Mouse (Mus musculus): Measurements from ENCODE around the gene Polr3g.
"Not testable (repeated sequence)": the region's sequence is repeated elsewhere in the genome, so short reads cannot be mapped to it uniquely, and the experiment has no call there.

Gene Polr3g

DNA sequence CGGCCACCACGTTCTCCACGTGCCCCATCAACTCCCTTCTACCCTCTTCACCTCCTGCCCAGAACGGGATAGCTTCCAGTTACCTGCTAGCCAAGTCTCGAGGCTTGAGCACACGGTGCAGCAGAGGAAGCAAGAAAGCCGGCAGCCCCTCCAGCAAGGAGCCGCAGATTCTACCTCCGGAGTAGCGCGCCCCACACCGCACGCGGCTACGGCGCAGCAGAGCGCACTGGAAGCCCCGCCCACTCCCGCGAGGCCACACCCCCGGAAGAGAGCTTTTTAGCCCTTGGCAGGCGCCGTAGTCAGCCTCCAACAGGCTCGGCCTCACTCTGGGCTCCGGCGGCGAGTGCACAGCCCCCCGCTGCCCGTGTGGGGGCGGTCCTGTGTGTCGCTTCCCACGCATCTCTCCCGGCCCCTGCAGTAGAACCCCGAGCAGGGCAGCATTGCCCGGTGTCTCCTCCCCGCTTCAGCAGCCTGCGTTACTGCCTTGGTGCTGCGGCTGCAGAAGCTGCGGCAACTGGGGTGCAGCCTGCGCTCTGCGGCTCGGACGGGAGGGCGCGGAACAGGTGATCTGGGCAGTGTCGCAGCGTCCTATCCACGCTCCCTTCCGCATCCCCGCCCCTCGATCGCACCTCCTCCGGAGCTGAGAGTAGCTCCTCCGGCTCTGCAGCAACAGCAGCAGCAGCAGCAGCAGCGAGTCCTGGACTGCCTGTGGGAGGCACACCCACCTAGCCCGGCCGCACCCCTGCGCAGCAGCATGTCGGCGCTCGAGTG is at the start of gene Polr3g, which contains the start of gene Mblac2:
Polr3g (minus strand) TSS at position 239 of the 771 bp plus-strand sequence.
Mblac2 (plus strand) TSS at position 567 of the 771 bp plus-strand sequence.
- peak; percentile 94 to 98 for DNase-seq

DNA sequence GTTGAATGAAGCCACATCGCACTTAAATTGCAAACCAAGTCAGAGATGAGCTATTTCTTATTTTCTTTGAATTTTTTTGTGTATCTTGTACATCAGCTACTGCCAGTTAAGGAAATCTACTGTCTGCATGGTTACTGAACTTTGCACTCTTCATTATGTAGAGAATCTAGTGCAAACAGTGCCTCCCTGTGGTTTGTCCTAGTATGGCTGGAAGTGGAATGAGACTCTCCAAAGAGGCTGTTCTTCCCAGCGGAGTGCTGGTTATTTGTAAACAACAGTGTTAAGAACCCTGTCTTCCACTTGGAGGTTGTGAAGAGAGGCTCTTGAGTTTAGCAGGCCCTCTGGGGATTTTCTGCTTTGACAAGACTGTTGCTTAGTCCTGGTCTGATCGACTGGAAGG is 49.6 kb upstream of the Polr3g start:
- DNase-seq, result peak; percentile 42

DNA sequence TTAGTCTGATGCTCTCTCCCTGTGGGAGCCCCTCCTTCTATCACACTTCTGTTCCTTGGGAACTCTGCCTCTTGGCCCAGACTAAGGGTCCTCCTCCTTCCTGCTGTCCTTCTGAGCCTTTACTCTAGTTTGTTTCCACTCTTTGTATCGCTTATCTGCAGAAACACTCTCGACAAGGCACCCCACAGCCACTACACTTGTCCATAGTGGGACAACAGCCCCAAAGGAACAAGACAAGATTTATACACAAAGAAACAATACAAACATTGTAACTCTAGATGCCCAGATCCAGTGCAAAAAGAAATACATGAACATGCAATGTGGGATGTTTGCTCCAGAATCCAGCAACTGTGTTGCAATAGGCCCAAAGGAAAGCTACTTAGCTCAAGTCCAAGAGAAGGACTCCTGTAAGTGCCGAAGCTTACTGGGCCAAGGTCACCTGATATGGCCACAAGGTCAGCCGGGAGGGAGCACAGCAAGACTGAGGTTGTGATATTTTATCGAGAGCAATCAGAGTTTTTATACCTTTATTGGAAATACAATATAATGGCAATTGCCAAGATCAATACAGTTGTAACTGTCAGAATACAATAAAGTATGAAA is 46.3 kb upstream of the Polr3g start:
- no peak for DNase-seq

DNA sequence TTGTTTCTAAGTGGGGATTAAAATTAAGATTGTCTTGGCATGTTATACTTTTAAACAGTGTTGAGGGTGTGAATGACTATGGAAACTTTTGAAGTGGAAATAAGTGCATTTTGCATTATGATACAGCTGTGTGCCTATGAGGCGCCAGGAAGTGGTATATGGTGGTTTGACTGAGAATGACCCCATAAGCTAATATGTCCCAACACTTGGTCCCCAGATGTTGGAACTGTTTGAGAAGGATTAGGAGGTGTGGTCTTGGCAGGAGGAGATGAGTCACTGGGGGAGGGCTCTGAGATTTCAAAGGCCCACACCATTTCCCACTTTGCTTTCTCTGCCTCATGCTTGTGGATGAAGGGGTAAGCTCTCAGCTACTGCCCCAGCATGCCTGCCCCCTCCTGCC is 44.5 kb upstream of the Polr3g start:
- DNase-seq, result no peak

DNA sequence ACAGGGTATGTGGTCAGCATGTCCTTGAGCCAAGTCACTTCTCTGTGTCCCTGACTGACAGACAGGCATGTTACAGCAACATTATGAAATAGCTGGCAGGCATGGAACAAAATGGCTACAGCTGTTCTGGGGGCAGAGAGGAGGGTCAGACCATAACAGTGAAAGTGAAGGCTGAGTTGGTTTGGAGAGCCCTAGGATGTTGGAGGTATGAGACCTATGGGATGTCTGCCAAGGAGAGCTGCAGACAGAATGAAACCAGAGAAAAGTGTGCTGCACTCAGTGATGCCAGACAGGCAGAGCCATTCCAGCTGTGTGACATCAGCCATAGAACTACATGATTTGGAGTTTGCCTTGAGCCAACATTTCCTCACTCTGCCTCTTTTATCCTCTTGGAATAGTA is 44.1 kb upstream of the Polr3g start:
- no peak for DNase-seq

DNA sequence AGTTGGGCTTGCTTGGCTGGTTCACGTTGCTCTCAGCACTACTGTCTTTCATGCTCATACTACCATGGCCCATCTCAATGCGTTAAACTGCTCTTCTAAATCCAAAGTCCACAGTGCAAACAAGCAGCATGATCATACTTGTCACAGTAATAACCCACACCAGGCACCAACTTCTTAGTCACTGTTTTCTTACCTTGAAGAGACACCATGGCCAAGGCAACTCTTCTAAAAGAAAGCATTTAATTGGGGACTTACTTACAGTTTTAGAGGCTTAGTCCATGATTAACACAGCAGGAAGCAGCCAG is 33.2 kb upstream of the Polr3g start:
- no peak for DNase-seq

DNA sequence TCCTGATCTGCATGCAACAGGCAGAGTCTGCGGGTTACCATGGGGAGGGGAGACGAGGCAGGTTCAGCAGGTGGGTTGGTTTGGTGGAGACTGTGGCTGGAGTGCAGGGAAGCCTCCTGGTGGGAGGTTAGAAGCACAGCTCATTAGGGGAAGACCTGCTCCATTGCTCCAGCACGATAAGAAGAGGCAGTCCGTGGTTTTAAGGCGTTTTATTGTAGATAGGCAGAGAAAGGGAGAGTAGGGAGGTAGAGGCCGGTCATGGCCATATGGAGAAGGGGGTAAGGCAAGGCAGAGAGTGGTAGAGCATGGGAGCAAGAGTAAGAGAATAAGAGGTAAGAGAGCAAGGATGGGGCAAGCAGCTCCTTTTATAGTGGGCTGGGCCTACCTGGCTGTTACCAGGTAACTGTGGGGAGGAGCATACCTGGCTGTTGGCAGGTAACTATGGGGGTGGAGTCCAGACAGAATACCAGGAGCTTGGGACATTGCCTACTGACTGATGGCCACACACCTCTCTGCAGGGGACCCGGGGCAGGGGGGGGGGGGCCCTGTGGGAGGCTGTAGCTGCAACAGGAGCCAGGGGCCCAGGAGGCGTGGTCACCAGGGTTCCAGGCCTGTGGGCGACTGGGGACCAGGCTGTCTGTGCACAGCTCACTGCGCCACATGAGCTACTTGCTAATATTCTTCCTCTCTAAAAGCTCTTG is 32.7 kb upstream of the Polr3g start:
- DNase-seq, result no peak

DNA sequence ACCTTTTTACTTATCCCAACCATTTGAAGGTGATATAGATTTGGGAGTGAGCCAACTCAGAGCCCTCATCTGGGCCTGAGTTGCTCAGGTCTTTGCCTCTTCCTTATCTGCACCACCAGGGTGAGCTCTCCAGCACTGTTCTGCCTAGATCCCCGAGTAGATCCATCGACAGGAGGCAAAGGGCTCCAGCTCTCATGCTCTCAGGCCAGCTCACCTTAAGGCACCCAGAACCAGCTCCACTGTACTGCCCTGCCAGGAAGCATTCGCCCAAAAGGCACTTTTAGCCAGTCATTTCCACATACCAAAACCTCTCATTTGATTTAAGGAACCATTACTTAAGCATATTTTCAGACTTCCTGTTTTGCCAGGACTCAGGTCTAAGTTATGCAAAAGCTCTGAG is 30.1 kb upstream of the Polr3g start:
- DNase-seq, result no peak

DNA sequence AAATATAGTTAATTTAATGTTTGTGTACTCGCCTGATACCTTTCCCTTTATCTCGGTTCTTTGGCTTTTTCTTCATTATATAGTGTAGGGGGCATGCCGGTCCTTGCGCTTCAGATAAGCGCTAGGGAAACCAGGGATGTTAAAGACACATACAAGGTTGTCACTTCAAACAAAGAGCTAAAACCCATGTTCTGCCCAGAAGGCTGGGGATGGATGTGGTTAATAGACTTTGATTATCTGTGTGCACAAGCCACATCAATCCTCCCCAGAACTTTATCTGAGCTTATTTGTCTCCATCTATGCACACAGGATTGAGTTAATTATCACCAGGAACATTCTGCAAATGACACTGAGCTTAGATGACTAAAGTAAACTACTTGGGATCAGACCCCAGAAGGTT is 25.8 kb upstream of the Polr3g start:
- no peak for DNase-seq

DNA sequence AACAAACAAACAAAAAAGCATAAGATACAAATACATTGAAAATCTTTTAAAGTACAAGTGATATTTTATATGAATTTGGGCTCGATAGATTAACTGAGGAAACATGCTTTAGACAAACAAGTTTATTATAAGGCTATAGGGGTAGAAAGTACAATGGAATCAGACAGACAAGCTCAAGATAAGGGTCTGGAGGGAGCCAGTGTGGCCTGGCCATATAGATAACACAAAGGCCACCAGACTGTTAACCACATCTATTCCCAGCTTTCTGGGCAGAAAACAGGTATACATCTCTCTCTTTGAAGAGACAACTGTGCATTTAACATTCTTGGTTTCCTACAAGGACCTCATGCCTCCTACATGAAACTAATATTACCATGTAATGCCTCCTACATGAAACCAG is 19.5 kb upstream of the Polr3g start:
- no peak for DNase-seq

DNA sequence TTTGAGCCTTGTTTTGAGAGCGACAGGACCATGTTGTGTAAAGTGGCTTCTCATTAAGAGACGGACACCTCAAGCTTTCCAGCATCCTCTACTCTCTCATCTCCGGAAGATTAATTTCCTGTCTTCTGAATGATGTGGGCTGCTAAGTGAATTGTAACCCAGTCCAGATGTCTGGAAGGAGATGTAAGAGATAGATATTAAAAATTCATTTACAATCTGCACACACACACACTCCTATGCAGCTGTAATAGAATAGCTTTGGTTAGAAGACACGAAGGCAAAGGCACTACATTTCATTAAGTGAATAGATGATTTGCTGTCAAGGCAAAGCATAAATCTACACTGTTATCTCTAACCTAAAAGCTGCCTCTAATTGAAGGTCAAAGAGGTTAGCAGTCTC is 18.3 kb upstream of the Polr3g start:
- DNase-seq, result no peak

DNA sequence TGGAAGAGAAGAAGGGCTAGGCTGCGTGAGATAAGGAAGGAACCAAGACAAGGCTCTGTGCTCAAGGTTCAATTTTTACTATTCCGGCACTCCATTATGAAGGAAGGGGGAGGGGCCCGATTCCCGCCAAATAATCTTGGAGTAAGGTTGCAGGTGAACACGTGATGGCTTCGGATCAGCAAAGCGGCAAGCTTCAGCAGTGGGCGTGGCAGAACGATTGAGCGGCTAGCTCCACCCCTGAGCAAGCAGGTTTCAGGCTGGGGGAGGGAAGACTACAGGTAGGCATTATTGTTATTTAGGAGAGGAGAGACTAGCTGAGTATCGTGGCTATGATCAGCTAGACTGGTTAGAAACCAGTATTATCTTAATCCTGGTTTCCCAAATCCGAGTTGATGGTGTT is 17.3 kb upstream of the Polr3g start:
- not testable (repeated sequence) for DNase-seq

DNA sequence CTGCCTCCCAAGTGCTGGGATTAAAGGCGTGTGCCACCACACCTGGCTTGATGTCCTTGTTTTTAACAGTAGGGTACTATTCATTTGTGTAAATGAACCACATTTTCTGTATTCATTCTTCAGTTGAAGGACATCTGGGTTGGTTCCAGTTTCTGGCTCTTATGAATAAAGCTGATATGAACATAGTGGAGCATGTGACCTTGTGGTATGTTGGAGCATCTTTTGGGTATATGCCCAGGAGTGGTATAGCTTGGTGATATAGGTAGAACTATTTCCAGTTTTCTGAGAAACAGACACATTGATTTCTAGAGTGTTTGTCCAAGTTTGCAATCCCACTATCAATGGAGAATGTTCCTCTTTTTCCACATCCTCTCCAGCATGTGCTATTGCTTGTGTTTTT is 3.1 kb upstream of the Polr3g start:
- DNase-seq, result no peak

DNA sequence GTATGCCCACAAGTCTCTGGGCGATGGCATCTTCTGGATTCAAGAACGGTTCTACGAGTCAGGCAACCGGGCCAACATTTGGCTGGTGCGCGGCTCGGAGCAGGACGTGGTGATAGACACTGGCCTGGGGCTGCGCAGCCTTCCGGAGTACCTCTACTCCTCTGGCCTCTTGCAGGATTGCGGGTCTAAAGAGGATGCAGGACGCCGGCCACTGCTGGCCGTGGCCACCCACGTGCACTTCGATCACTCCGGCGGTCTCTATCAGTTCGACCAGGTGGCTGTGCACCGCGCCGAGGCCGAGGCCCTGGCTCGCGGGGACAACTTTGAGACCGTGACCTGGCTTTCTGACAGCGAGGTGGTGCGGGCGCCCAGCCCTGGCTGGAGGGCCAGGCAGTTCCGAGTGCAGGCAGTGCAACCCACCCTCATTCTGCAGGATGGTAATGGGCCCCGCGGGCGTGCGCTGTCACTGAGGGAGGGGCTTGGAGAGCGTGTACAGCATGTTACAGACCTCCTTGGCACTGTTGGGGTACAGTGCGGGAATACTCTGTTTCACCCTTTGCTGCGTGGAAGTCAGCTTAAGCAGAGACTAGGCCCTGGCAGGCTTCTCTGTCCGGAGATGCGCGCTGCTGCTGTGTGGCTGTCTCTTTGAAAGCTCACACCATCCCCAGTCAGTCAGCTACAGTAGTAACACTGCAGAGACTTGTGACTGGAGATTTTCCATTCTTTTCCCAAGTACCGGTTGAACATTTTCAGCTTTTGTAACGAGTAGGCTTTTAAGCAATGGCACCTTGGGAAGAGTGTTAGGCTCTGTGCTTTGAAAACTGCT is 946 bp upstream of the Polr3g start:
- peak in 1 of 2 experiments; percentile 49 for DNase-seq

DNA sequence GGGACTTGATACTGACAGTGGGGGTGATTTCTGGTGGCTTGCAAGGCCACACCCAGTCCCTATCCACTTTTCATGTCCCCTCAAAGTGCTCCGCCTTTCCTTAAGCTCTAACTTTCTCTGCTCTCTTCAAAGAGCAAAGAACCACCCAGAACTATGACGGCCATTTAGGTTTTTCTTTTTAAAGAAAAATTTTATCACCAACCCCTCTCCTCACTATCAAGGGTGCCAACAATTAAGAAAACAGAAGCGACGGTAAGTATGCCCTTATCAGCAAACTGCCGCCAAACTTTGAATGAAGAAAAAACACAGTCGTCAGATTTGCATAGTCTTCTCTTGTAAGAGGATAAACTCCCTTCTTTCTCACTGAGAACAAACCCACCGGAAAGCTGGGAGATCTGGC is 547 bp downstream of the Polr3g start:
- DNase-seq, result no peak

DNA sequence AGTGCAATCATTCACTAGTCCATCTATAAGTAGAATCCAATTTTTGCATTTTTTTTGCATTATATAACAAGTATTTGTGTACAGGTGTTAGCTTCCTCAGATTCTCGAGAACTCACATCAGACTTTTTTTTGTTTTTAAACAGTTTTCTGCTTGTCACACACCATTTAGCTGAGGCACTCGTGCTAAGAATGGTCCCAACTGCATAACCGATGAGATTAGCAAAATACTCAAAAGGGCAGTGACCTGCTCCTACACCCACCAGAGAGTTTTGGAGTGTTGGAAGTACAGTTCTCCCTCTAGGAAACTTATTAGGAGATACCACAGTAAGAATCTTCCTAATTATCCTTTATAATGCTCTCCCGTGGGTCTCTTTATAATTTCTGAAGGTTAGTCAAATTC is 1.0 kb downstream of the Polr3g start:
- DNase-seq, result no peak

DNA sequence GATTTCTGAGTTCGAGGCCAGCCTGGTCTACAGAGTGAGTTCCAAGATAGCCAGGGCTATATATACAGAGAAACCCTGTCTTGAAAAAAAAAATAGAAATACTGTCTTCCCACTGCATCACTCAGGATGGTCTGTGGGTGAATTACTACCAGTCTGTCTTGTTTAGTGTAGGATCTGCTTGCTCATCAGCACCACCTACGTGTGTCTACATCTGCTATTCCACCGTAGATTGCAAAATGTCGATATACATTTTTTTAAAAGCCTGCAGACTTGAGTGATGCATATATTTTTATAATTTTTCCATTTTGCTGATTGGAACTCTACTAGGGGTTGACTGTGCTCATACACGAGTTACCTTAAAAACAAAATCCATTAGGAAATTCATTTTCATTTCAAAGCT is 4.5 kb downstream of the Polr3g start:
- no peak for DNase-seq

DNA sequence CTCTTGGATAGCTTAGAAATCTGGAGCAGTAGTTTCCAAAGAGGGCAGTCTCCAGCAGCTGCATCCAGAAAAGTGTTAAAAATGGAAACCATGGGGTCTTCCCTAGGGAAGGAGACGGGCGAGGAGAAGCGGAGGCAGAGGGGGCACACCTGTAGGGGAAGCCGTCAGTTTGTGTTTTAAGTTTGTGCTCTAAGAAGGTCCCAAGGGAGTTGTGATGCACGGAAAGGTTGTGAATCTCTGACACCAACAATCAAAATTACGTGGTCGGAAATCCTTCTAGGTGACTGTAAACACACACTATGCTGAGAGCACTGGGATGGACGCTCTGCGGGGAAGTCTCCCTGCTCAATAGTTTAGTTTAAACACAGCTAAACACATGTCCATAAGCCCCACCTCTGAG is 7.2 kb downstream of the Polr3g start:
- DNase-seq, result no peak

DNA sequence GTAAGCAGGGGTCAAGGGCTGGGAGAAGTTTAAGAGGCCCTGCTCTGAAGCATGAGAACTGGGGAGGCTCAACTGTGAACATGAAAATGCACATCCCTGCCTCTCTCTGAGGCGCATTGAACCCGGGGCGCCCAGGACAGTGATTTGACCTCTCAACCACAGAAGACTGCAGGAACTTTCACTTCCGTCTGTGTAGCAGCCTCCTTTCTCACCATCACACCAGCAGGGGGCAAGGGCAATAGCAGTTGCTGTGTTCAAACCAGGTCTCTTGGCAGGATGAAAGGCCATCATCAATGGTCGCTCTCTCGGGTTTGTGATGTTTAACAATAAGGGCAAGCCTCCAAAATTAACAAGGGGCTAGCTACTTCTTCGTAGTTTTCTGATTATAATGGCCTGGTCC is 7.7 kb downstream of the Polr3g start:
- DNase-seq, result no peak

DNA sequence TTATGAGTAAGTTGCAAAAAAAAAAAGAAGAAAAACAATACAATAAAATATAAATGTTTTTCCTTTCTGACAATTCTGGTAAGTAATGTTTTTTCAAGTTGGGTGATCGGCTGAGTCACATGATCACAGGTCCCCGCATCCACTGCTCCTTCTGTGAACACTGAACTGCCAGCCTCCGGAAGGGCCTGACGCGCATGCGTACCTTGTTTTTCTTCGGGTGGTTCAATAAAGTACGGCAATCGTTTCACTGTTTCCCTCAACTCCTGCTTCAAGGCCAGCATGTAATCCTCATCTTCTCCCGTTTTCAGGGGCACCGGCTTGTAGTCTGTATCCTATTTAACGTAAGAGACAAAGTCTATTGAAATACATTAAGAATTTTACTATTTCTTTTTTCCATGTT is 16.4 kb downstream of the Polr3g start:
- DNase-seq, result no peak

DNA sequence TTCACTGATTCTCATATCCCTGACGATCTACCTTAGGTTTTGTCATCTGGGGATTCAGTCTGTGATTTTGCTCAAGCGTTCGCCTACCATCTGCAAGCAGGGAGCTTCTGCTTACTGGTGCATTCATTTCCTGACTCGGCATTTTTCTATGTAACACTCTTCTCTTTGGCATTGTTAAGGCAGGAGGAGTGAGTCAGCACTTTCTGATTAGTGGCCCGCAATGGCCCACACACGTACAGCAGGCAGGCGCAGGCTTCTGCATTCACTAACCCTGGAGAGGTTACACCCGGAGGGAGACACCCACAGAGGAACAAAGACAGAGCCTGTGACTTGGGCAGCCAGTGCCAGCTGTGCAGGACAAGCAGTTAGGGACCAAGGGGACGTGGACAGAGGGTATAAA is 19.2 kb downstream of the Polr3g start:
- DNase-seq, result no peak

DNA sequence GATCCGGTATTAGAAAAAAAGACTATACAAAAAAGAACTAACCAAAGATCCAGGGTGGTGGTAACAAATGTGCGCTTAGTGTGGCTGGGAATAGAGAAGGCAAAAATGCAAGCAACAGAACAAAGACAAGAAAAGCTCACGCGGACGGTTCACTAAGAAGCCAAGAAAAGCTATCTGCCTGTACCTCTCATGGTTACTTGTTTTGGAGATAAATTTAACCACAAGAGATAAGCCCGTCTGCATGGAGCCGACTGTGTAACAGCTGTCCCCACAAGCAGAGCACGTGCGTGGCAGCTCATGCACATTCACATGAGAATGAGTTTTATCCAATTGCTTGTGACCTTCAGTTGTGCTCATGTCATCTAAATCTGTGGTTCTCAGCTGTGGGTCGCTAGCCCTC is 20.3 kb downstream of the Polr3g start:
- no peak for DNase-seq

DNA sequence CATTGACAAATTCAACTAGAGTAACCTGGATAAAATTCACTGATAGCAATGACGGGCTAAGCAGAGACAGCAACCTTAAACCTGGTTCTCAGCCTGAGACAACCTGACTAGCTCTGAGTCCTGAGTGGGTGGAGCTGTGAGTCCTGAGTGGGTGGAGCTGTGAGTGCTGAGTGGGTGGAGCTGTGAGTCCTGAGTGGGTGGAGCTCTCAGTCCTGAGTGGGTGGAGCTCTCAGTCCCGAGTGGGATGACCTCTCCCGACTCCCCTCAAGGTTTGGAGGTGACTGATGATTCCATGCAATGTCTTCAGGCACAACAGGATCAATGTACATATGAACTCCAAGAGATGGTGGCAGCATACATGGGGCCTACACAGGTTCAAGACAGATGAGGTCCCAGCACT is 21.2 kb downstream of the Polr3g start:
- DNase-seq, result no peak

DNA sequence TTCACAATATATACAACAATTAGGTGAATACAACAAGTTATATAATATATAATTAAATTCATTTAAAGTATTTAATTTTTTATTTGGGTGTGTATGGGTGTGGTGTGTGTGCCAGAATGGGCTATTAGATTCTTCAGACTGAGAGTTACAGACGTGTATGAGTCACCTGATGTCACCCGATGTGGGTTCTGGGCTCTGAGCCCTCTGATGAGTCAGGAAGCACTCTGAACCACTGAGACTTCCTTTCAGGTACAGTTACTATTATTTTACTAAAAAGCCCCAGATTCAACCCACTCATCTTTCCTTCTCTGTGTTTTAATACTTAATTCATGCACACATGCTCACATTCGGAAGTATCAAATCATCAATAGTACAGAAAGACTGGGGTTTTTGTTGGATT is 25.9 kb downstream of the Polr3g start:
- no peak for DNase-seq
